Mouse (Mus musculus): ENCODE measurements around the gene Pou4f1. TPM values are rescaled to one million over a fixed set of nuclear protein-coding genes. Genes with fewer than 3 reads are reported as not detected.

Gene Pou4f1
- polyA plus RNA-seq, 1 experiment from 2014 or later: 34.8 TPM

DNA sequence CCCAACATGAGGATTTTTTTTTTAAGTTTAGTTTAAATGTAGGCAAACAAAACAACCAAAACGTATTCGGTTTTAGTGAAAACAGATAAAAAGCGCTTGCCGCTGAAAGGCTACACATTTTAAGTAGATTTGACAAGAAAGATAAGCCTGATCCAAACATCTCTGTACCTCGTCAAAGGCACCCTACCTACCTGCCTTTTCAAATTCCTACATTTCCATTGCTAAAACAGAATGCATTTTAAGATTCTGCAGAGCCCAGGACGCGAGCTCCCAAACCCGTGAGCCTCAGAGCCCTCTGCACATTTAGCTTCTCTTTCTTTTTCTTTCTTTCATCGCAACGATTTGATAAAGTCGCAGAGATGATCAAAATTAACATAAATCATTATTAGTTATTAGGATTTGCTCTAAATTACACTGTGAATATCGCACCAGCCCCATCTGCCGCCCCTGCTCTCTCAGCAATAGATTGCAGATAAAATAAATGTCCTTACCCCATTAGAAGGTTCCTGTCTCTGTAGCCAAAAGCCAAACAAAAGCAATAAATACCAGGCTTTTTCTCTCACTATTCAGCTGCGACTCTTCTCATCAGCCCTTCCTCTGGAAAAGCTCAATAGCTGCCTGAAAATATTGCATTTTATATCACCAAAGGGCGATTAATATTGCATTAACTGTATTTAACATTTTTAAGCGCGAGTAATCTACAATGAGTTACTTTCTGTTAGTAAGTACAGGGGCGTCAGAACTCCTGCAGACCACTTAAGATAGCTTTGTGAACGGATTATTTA is 8.9 kb downstream of the Pou4f1 start:
- H3K27me3 ChIP-seq (replicated peaks; ENCODE audit: control insufficient read depth, insufficient read depth, low read length): peaks cover 34% of the 10 kb centered on the region
- WGBS: 2% methylated on average over 19 of the region's 19 CpGs

DNA sequence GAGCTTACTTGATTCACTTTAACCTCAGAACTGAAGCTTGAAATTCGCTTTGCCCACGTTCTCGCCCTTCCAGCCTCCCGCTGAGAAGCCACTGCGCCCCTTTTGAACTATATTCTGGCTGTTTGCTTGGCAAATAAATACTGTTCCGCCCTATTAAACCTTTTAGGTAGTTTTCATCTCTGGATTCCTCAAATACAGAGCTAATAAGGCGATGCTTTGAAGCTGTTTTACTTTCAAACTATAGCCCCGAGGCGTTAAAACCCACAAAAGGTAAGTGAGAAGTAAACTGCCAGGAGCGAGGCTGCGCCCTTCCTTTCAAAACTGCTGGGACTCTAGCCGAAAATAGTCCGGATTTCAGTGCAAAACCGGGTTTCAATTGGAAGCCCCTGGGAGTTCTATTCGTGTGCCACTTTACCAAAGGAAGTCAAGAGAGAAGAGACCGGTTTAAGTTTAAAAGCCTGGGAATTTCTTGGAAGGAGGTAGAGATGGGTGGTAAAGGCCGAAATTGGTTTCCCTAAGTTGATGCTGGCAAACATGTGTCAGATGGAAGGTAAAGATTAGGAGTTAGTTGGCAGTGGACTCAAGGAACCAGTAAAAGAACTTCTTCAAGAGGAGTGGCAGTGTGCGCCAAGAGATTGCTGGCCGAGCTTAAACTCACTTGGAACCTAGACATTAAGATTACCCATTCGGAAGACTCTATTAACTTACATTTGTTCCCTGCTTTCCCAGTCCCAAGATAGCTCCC is 9.7 kb downstream of the Pou4f1 start:
- Histone ChIP-seq H3K9me3 (ENCODE audit: control insufficient read depth, low read length) (no peaks in the 10 kb centered on the region), H3K4me3 (ENCODE audit: low read length) (no peak overlapping the region), H3K27ac (ENCODE audit: low read depth, low read length) (no peak overlapping the region), H3K4me1 (ENCODE audit: control insufficient read depth, insufficient read depth, low read depth, low read length) (peaks cover 4% of the 10 kb centered on the region; the same call in 1 of the 2 replicates), H3K9ac (ENCODE audit: low read depth, low read length) (no peak overlapping the region), H3K36me3 (ENCODE audit: control insufficient read depth, insufficient read depth, low read length) (no peaks in the 10 kb centered on the region), H3K27me3 (replicated peaks; ENCODE audit: control insufficient read depth, insufficient read depth, low read length) (peaks cover 28% of the 10 kb centered on the region), H3K4me2 (ENCODE audit: low read length) (no peak overlapping the region)
- no peak for ATAC-seq
- 1% methylated on average over 20 of the region's 20 CpGs for WGBS

More for the DNA sequence above, 8.9 kb downstream of the Pou4f1 start:
- peaks cover 4% of the 10 kb centered on the region; the same call in 1 of the 2 replicates for H3K4me1 ChIP-seq (ENCODE audit: control insufficient read depth, insufficient read depth, low read depth, low read length)
- H3K4me2 ChIP-seq (ENCODE audit: low read length): no peak overlapping the region; the same call in 1 of the 2 replicates
- no peak for ATAC-seq
- H3K4me3 ChIP-seq (ENCODE audit: low read length): no peak overlapping the region
- no peak overlapping the region for H3K27ac ChIP-seq (ENCODE audit: low read depth, low read length)
- H3K36me3 ChIP-seq (ENCODE audit: control insufficient read depth, insufficient read depth, low read length): no peaks in the 10 kb centered on the region
- no peaks in the 10 kb centered on the region for H3K9me3 ChIP-seq (ENCODE audit: control insufficient read depth, low read length)
- H3K9ac ChIP-seq (ENCODE audit: low read depth, low read length): no peak overlapping the region

DNA sequence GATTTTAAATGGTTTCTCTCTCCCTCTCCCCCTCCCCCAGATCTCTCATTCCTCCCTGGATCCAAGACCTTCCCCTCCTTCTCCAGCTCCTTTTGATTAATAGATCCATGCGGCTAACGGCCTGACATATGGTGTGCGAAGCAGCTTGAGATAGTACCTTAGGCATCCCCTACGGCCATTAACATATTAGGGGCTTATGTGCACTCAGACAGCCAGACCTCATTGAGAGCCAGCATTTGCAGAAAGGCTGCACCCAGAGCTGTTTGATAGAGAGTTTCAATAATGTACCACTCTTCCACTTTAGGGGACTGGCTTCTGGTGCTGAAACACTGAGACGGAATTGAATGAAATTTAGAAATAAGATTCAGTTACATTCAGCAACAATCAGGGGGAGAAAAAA is 10.8 kb downstream of the Pou4f1 start:
- H3K27me3 ChIP-seq (replicated peaks; ENCODE audit: control insufficient read depth, insufficient read depth, low read length): peaks cover 31% of the 10 kb centered on the region
- 5% methylated on average over 5 of the region's 5 CpGs for WGBS
- peaks cover 4% of the 10 kb centered on the region; the same call in 1 of the 2 replicates for H3K4me1 ChIP-seq (ENCODE audit: control insufficient read depth, insufficient read depth, low read depth, low read length)
- H3K9me3 ChIP-seq (ENCODE audit: control insufficient read depth, low read length): no peaks in the 10 kb centered on the region
- no peak overlapping the region for H3K4me3 ChIP-seq (ENCODE audit: low read length)
- H3K36me3 ChIP-seq (ENCODE audit: control insufficient read depth, insufficient read depth, low read length): no peaks in the 10 kb centered on the region
- H3K27ac ChIP-seq (ENCODE audit: low read depth, low read length): no peak overlapping the region
- H3K4me2 ChIP-seq (ENCODE audit: low read length): no peak overlapping the region
- ATAC-seq: peak; percentile 68
- no peak overlapping the region for H3K9ac ChIP-seq (ENCODE audit: low read depth, low read length)

DNA sequence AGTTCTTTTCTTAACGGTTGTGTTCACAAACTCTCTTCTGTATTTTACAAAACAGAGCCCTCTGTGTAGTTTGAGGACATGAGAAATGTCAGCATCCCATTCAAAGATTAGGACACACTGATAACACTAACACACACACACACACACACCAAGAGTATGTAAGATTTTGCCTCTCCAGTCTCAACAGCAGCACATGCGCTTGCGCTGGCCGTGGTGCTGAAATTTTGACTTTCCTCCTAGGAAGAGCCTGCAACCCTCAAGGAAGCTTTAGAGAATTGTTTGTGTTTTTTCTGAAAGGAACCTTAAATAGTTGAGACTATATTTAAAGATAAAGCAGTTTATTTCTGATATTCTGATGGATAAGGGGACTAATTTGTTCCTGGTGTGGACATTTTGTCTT is 14.0 kb downstream of the Pou4f1 start:
- 30% methylated on average over 4 of the region's 4 CpGs for WGBS
- H3K27me3 ChIP-seq (replicated peaks; ENCODE audit: control insufficient read depth, insufficient read depth, low read length): peaks cover 23% of the 10 kb centered on the region
- ATAC-seq: no peak
- no peaks in the 10 kb centered on the region for H3K36me3 ChIP-seq (ENCODE audit: control insufficient read depth, insufficient read depth, low read length)
- no peak overlapping the region for H3K4me3 ChIP-seq (ENCODE audit: low read length)
- H3K9me3 ChIP-seq (ENCODE audit: control insufficient read depth, low read length): no peaks in the 10 kb centered on the region
- no peak overlapping the region for H3K27ac ChIP-seq (ENCODE audit: low read depth, low read length)
- no peak overlapping the region for H3K4me2 ChIP-seq (ENCODE audit: low read length)
- H3K9ac ChIP-seq (ENCODE audit: low read depth, low read length): no peak overlapping the region
- H3K4me1 ChIP-seq (ENCODE audit: control insufficient read depth, insufficient read depth, low read depth, low read length): no peaks in the 10 kb centered on the region

DNA sequence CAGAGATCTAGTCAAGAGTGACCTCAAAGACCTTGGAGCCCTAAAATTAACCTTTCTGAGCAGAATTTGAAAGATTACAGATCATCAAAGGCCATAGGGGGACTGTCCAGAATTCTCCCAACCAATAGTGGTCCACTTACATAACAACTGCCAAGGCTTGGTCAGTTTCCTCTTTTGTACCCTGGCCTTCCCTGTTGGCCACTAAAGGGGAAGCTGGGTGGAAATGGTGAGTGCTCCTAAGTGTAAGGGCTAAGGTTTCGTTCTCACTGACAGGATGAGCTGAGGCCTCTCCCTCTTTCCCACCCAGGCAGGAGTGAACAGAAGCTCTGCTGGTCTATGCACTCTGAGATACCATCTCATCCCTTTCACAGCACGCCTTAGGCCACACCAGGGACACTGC is 33.5 kb downstream of the Pou4f1 start:
- ATAC-seq: no peak
- no peak overlapping the region for H3K4me2 ChIP-seq (ENCODE audit: low read length)
- no peak overlapping the region for H3K9ac ChIP-seq (ENCODE audit: low read depth, low read length)
- H3K9me3 ChIP-seq (ENCODE audit: control insufficient read depth, low read length): no peaks in the 10 kb centered on the region
- 75% methylated on average over 2 of the region's 2 CpGs for WGBS
- no peaks in the 10 kb centered on the region for H3K27me3 ChIP-seq (replicated peaks; ENCODE audit: control insufficient read depth, insufficient read depth, low read length)
- no peak overlapping the region for H3K4me3 ChIP-seq (ENCODE audit: low read length)
- no peak overlapping the region for H3K27ac ChIP-seq (ENCODE audit: low read depth, low read length)
- H3K4me1 ChIP-seq (ENCODE audit: control insufficient read depth, insufficient read depth, low read depth, low read length): no peaks in the 10 kb centered on the region
- H3K36me3 ChIP-seq (ENCODE audit: control insufficient read depth, insufficient read depth, low read length): no peaks in the 10 kb centered on the region

DNA sequence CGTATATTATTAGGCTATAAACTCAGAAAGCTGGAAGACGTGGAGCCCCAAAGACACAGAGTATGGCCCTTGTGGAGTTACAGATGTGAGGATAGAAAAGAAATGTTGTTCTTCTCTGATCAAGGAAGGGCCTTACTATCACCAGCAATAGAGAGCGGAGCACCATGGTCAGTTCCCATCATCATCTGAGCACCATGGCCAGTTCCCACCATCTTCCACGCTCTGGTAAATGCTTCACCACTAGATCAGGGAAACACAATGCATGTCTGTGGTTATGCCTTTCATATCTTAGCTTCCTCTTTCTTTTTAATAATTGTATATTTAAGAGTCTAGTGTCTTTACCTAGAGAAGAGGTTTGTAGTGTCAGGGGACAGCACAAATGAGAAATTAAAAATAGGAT is 37.0 kb downstream of the Pou4f1 start:
- no peak overlapping the region for H3K9ac ChIP-seq (ENCODE audit: low read depth, low read length)
- H3K4me3 ChIP-seq (ENCODE audit: low read length): no peak overlapping the region
- H3K4me2 ChIP-seq (ENCODE audit: low read length): no peak overlapping the region
- H3K36me3 ChIP-seq (ENCODE audit: control insufficient read depth, insufficient read depth, low read length): no peaks in the 10 kb centered on the region
- WGBS: 78% methylated on average over 4 of the region's 4 CpGs
- H3K4me1 ChIP-seq (ENCODE audit: control insufficient read depth, insufficient read depth, low read depth, low read length): no peaks in the 10 kb centered on the region
- H3K27ac ChIP-seq (ENCODE audit: low read depth, low read length): no peak overlapping the region
- no peaks in the 10 kb centered on the region for H3K9me3 ChIP-seq (ENCODE audit: control insufficient read depth, low read length)
- H3K27me3 ChIP-seq (replicated peaks; ENCODE audit: control insufficient read depth, insufficient read depth, low read length): no peaks in the 10 kb centered on the region
- no peak for ATAC-seq

DNA sequence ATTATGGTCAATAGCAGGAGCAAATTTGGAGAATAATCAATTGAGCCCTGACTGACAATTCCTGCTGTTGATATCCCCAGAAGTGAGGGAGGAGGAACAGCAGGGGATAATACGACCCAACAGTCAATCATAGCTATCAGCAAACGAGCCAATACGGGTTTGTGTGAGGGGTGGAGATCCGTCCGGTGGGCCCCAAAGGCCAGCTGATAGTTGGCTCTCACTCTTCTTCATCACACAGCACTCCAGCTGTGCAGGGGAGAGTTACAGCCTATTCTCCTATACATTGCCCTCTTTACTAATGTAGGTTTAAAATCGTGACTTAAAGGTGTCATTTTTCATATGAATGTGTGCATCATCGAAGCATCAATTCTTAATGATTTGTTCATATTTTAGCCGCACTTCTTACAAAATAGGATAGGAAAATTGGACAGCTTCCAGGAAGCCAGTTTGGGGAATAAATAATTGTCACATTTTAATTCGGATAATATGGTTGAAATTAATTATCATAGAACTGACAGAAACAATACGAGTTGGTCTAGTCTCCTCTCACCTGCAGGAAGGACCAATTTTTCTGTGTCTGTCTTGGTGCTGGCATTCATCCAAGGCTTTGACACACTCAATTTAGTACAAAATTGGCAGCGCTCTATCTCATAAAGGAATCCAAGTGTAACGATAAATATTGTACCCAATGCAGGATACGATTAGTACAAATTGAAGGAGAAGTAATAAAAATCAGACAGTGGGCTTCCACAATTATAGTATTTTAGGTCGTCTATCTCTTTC is 43.9 kb downstream of the Pou4f1 start:
- Histone ChIP-seq H3K4me1 (ENCODE audit: control insufficient read depth, insufficient read depth, low read depth, low read length) (no peaks in the 10 kb centered on the region; the same call in 1 of the 2 replicates), H3K36me3 (ENCODE audit: control insufficient read depth, insufficient read depth, low read length) (no peaks in the 10 kb centered on the region), H3K9ac (ENCODE audit: low read depth, low read length) (no peak overlapping the region), H3K4me3 (ENCODE audit: low read length) (no peak overlapping the region), H3K9me3 (ENCODE audit: control insufficient read depth, low read length) (no peaks in the 10 kb centered on the region), H3K27me3 (replicated peaks; ENCODE audit: control insufficient read depth, insufficient read depth, low read length) (no peaks in the 10 kb centered on the region), H3K4me2 (ENCODE audit: low read length) (no peak overlapping the region; the same call in 1 of the 2 replicates), H3K27ac (ENCODE audit: low read depth, low read length) (no peak overlapping the region)
- WGBS: 37% methylated on average over 14 of the region's 14 CpGs
- ATAC-seq: peak; percentile 40; the same call in 1 of the 2 replicates

Measured in hindbrain, embryonic 16.5 days (tissue).